Mouse (Mus musculus): ENCODE data around the gene Ubxn10.

- TF ChIP-seq CTCF (IDR thresholded peaks at IDR 0.05; ENCODE audit: borderline replicate concordance, control insufficient read depth, extremely low read depth, insufficient read depth, low read length, poor library complexity) = no peak
- no peak for TF ChIP-seq POLR2A (IDR thresholded peaks at IDR 0.05; ENCODE audit: control insufficient read depth, extremely low read depth, insufficient read depth, low read length, poor library complexity)
These were observed 22.8 kb downstream of the Ubxn10 start for GRCm38 (mm10) chr4:138714186-138714585.

Data from thymus, adult 2 months (tissue).